Mouse (Mus musculus): ENCODE measurements around the gene H2-T23.

Gene H2-T23

DNA sequence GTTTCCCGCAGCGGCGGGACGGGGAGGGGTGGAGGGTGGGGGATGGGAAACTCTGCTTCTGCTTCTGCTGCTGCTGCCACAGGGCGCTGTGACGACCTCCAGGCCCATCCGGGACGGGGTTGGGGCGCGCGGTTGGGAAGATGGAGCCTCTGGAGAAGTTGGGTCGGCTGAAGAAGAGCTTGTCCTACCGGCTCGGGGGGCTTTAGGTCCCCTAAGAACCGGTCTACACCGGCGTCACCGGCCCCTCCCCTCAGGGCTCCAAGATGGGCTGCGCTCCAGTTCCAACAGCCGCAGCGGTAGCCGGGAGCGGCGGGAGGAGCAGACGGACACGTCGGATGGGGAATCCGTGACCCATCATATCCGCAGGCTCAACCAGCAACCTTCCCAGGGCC lies 52.3 kb downstream of the H2-T23 start:
- peak; percentile 64 for DNase-seq
